Mouse (Mus musculus): ENCODE results near the gene Fars2.
"Not testable (repeated sequence)": the region's sequence is repeated elsewhere in the genome, so short reads cannot be mapped to it uniquely, and the experiment has no call there.

Gene Fars2

DNA sequence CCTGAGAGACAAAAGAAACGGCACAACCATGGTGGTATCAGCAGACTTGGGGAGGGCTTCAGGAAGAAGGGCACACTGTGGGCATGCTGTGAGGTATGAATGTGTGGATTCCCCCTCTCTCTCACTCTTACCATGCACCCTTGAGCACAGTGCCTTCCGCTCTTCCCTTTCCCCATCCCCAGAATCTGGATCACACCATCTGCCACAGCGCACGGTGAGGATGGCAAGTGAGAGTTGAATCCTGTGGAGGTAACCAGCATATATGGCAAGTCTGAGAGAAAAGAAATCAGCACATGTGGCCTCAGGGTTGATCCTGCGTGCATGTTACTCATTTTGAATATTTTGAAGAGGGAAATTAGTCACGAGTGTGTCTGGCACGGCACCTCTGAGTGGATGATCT, 274.7 kb downstream of the Fars2 start:
- no peak for DNase-seq

DNA sequence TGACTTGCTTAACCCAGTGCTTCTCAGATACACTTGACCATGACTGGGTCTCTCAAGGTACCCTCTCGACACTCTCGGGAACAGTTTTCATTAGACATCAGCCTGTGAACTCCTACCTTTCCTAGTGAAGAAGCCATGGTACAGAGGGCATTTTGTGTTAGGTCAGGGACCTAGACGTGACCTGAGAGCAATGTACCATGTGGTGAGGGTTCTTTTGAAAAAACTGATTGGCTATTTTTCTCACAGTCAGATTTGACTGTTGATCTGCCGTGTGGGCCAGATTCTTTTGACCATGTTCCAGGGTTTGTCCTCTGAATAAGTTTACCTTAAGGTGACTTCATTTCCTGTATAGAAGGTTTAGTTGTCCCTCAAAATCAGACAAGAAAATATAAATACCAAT, 275.5 kb downstream of the Fars2 start:
- DNase-seq, result no peak

DNA sequence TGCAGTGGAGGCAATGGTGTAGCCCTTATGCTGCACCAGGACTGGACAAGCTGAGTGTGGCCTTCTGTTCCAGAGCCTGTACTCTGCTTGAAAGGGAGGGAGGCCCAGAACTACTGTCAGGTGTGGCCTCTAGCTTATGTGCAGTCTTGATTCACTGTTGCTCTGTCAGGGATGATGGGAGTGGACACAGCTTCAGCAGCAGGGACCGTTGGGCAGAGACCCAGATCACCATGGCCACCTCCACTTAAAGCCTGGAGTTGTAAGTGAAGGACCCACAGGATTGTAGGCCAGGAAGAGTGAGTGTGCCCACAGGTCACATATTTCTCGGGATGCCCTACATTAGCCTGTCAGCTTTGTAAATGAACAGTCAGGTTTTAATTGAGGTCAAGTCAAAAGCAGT, 283.8 kb downstream of the Fars2 start:
- no peak for DNase-seq

- DNase-seq, result no peak
Observed at GRCm38 (mm10) chr13:36413276-36413675, 296.1 kb downstream of the Fars2 start.

DNA sequence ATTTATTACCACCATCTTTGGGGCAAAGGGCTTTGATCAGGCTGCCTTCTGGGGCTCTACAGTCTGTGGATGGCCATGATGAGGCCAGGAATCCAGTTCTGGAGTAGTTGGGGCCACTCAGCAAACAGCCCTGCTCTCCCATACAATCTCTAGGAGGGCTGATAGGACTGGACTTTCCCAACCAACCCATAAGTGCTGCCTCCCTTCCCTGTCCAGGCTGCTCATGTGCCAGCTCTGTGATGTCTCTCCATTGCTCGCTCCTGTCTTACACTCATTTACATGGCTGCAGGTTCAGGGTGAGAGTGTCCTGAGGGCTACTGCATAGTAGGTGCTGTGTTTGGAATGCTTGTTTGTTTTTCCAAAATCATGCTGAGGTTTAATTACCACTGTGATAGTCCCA, 298.0 kb downstream of the Fars2 start:
- DNase-seq, result no peak

DNA sequence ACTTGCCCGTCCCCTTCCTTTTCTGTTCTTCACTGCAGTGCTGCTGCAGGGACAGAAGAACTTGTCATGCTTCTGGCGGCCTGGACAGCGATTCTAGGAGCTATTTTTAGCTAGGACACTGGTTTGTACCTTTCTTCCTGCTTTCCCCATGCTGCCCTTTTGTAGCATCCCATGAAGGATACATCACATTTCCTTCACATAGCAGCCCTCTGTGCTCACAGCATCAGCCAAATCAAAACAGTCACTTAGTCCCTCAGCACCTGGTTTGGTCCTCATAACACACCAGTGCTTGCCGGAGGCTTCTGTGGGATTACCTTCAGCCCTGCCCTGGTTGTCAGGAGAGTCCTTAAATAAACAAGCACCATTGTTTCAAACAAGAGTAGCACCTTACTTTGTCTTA, 299.3 kb downstream of the Fars2 start:
- DNase-seq, result no peak

- DNase-seq, result no peak
Observed at GRCm38 (mm10) chr13:36419357-36419756, 302.1 kb downstream of the Fars2 start.

- no peak for DNase-seq
Observed at GRCm38 (mm10) chr13:36422446-36422845, 305.2 kb downstream of the Fars2 start.

GRCm38 (mm10) chr13:36425824-36426705, 308.9 kb downstream of the Fars2 start:
- DNase-seq, result not testable (repeated sequence)

- no peak for DNase-seq
Observed at GRCm38 (mm10) chr13:36429500-36430189, 312.4 kb downstream of the Fars2 start.

GRCm38 (mm10) chr13:36430420-36431114, 313.4 kb downstream of the Fars2 start:
- no peak for DNase-seq

- DNase-seq, result no peak
Observed at GRCm38 (mm10) chr13:36431974-36432518, 314.8 kb downstream of the Fars2 start.

- DNase-seq, result no peak
Observed at GRCm38 (mm10) chr13:36444748-36445423, 327.7 kb downstream of the Fars2 start.

DNA sequence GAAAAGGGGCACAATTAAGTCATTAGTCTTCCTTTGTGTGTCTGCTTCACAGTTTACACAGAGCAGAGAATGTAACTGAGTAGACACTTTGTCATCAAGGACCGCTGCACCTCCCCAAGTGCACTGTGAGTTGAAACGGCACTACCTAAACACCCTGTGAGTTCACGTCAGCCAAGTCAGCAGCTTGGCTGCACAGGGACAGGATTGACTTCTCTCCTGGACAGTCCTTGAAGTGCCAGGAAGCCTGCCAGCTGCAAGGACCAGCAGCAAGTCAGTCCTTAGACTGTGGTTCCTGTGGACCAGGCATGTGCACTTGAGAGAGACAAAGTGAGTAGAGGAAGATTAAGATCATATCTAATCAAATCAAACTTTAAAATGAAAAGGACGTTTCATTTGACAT, 330.7 kb downstream of the Fars2 start:
- peak; percentile 24 for DNase-seq

- no peak for DNase-seq
Observed at GRCm38 (mm10) chr13:36448565-36448964, 331.4 kb downstream of the Fars2 start.

DNA sequence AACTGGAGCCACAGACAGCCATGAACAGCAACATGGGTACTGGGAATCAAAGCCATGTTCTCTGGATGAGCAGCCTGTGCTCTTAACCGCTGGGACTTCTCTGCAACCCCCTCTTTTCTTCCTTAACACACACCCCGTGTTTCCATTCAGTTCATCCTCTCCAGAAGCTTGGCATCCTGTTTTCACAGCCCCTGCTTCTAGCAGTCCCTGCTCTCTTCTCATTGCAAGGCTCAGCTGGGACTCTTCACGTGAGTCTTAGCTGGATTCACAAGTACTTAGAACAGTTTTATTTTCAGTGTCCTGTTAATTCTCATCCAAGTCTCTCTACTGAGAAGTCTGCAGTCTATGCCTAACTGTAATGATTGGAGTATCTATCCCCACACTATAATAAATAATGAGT, 334.2 kb downstream of the Fars2 start:
- DNase-seq, result no peak

DNA sequence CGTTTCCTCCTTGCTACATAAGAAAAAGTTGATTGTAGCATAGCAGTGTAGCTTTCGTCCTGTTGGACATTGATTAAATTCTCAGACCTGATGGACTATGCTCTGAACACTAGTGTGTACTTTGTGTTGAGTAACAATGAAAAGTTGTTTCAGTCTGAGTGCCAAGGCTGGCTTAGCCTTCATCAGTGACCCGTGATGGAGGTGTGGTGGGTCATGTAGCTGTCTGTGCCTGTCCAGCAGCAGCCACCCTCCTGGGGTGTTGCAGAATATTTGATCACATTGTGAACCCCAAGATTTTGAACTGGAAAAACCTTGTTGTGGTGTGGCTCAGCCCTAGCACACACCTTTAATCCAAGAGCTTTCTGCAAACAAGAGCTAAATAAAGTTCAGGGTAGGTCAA, 343.3 kb downstream of the Fars2 start:
- no peak for DNase-seq

DNA sequence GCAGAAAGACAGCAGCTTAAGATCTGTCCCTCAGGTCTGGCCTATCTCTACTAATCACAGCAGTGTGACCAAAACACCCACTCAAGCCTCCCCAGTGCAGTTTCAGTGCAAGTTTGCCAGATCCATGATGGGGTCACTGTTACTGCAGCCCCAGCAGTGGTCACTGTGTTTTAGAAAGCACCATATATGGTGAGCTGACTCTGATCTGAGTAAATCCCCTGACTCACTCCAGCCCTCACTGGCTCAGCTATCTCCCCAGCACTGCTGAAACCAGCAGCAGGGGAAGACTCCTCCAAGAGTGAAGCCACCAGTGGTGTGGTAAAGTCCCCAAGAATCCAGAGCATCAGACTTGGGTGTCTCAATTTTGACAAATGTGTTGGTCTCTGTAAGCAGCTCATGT, 346.5 kb downstream of the Fars2 start:
- no peak for DNase-seq

DNA sequence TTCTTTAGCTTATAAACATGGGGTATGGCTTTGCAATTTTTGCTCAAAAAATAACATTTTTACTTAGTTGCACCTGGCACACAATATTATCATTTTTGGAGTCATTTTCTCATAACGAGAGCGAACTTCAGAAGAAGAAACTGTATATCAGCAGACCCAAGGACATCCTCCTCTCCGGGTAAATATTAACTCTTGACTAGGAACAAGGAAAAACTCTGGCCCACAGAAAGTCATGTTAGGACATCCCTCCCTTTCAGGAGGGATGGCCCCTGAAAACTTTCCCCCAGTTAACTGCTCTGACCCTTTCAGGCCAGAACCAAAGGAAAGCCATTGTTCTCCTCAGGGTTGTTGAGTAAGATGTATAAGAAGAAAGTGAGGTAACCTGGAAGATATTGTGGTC, 348.9 kb downstream of the Fars2 start:
- DNase-seq, result not testable (repeated sequence)

DNA sequence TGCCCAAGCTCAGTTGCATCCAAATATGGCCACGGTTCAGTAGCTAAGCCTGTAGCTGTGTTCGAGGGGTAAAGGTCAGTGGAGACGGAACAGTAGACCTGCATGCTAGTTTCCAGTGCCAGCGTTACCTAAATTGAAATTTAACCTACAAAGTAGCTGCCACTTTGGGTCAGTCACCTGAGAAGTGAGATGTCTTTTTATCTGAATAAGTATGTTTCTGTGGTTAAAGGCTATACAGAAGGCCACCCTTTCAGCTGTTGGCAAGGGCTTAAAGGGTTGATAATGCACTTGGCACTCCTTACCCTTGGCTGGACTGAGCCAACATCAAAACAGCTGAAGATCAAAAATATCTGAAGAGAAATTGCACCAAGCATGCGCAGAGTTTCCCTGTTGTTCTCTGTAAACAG, 349.3 kb downstream of the Fars2 start:
- DNase-seq, result no peak

- no peak for DNase-seq
Observed at GRCm38 (mm10) chr13:36467849-36468248, 350.6 kb downstream of the Fars2 start.

DNA sequence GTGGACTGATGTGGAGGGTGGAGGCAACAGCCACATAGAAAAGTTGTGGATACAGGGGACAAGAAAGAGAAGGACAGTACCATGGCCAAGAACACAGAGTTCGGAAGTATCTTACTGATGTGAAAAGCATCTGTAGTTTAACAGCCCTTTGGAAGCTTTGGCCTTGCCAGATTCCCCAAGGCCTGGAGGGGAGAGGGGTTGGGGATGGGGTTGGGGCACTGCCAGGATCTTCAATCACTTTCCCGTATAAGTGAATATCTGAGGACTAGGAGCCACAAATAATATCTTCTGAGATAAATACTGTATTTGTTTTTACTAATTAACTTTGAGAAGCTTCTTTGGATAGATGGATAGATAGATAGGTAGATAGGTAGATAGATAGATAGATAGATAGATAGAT, 351.8 kb downstream of the Fars2 start:
- no peak for DNase-seq

Measured in embryo, embryonic 11 days (tissue).